Mouse (Mus musculus): ENCODE results near the gene Mapt. TPM values are rescaled to one million over a fixed set of nuclear protein-coding genes. Genes with fewer than 3 reads are reported as not detected.
"Not testable (repeated sequence)": the region's sequence is repeated elsewhere in the genome, so short reads cannot be mapped to it uniquely, and the experiment has no call there.

Gene Mapt
- total RNA-seq, 1 experiment from 2014 or later, result 74.8 TPM

- peak; percentile 19 for DNase-seq
Measured at GRCm38 (mm10) chr11:104233574-104234206, 2.5 kb downstream of the Mapt start.

DNA sequence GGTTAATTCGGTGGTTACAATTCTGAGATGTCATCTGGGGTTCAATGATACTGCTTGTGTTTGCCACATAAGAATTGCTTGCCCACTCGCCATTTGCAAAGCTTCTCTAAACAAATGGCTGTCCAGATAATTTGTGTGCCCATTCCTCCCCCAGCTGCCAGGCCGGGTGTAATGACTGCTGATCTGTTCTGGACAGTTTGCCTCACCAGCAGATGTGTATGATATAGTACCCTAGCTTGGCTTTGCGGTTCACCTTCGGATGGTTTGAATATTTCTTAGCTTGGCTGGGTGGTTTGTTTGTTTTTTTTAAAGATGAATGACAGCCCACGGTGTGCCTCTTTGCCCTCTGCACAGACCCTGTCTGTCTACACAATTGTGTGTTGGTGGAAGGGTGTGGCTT, 3.5 kb downstream of the Mapt start:
- no peak for DNase-seq

- DNase-seq, result no peak
Measured at GRCm38 (mm10) chr11:104235881-104236280, 4.7 kb downstream of the Mapt start.

DNA sequence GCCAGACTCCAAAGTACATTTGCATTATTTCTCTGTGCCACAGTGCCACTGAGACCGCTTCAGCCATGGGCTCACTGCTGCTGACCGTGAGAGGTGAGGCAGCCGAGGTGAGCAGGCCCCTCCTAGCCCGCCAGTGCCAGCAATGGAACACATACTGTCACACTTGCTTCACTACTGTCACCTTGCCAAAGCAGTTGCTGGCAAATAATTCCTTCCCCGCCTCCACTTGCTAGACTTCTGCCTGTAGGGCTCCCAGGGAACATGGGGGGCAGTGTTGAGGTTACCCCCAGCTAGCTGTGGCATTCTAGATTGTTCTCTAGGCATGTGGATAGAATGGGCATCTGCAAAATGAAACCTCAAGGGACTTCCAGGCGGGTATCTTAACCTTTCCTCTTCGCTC, 6.0 kb downstream of the Mapt start:
- peak; percentile 82 for DNase-seq

GRCm38 (mm10) chr11:104237958-104238747, 7.0 kb downstream of the Mapt start:
- DNase-seq, result peak; percentile 21

- not testable (repeated sequence) for DNase-seq
Measured at GRCm38 (mm10) chr11:104245478-104245877, 14.3 kb downstream of the Mapt start.

- peak; percentile 39 for DNase-seq
Measured at GRCm38 (mm10) chr11:104246171-104246694, 15.0 kb downstream of the Mapt start.

DNA sequence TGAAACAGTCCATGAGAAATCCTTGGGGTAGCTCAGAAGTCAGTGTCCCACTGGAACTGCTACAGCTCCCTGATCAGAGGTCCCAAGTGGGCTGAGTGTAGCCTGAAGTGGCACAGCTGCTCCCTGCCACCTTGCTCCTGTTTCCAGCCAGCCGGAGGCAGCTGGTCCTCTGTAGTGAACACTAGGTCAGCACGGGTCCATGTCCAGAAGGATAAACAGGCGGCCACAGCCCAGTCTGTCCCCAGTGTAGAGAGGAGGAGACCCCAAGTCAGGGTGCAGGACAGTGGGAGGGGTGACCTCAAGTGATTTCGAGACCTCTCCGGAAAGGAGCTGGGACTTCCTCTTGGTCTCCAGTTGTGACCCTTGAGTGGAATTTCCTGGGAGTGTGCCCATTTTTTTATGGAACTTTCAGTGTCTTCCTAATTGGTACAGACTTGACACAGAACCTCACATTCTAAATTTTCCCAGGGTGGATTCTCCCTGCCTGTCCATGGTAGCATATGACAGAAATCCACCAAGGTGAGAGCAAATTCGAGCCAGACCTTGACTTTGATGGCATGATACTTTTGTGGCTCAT, 16.0 kb downstream of the Mapt start:
- peak; percentile 38 for DNase-seq

DNA sequence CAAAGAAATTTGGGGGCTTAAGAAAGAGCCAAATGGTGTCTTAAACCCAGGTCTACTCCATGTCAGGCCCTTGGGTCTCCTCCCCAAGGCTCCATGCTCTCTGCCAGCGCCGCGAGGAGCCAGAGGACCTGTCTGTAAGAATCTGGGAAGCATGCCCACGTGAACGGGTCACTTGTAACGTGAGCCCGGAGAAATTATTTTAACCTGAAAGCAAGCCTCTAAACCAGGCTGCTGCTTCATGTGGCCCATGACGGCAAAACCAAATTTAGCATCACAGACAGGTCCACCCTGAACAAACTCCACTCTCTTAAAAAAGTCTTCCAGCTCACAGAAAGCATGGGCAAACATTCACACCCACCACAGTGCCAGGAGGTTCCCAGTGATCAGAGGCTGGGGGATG, 18.2 kb downstream of the Mapt start:
- DNase-seq, result no peak

- no peak for DNase-seq
Measured at GRCm38 (mm10) chr11:104251121-104251520, 19.9 kb downstream of the Mapt start.

DNA sequence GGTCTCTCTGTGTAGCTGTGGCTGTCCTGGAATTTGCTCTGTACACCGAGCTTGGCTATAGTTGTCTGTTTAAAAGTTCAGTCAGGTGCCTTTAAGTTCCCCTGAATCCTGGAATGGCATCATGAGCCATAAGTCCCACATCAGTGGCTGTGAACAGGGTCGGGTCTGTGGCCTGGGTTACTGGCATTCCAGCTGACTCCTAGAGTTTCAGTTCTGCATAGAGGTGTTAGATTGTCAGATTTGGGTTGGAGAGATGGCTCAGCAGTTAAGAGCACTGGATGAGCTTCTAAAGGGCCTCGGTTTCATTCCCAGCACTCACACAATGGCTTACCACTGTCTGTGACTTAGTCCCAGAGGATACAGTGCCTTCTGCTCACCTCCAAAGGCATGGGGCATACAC, 20.9 kb downstream of the Mapt start:
- DNase-seq, result no peak

DNA sequence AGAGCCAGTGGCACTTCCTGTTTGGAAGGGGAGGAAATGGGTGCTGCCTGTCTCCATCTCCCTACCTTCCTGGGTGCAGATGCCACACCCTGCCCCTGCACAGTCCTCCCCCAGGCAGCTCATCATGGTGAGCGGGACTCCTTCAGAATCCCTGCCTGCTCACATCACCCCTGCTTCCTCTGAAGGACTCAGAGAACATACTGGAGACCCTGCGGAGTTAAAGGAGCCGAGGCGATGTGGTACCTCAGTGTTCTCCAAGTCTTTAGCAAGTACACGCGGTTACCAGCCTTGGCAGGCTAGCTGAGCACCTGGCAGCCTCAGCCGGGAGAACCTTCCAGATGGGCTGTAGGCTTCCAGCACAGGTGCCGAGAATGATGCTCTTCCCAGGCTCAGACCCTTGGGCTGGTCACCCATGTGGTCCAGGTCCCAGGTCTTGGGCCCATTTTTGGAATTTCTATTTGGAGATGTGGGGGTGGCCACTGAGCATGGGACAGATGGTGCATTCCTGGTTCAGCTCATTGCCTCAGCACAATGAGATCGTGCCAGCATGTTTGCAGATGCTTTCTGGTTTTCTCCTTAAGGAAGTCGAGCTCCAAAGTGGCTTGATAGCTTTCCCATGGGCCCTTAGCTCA, 23.3 kb downstream of the Mapt start:
- DNase-seq, result no peak

- DNase-seq, result no peak
Measured at GRCm38 (mm10) chr11:104256179-104256578, 25.0 kb downstream of the Mapt start.

- no peak for DNase-seq
Measured at GRCm38 (mm10) chr11:104258991-104259390, 27.8 kb downstream of the Mapt start.

- DNase-seq, result no peak
Measured at GRCm38 (mm10) chr11:104264683-104265082, 33.5 kb downstream of the Mapt start.

DNA sequence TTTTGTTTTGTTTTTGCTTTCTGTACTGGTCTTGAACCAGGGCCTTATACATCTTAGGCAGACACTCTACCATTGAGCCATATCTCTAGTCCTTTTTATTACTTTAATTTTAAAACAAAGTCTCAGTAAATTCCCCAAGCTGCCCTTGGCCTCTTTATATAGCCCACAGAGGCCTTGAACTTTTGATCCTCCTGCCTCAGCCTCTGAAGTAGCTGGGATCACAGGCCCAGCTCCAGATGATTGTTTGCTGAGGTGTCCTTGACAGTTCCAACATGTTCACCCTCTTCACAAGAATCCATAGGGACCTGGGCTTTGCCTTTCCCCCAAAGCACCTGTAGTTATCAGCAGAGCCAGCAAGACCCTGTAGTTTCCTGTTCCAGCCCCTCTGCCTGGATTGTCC, 34.5 kb downstream of the Mapt start:
- no peak for DNase-seq

GRCm38 (mm10) chr11:104267380-104267779, 36.2 kb downstream of the Mapt start:
- peak; percentile 75 for DNase-seq

DNA sequence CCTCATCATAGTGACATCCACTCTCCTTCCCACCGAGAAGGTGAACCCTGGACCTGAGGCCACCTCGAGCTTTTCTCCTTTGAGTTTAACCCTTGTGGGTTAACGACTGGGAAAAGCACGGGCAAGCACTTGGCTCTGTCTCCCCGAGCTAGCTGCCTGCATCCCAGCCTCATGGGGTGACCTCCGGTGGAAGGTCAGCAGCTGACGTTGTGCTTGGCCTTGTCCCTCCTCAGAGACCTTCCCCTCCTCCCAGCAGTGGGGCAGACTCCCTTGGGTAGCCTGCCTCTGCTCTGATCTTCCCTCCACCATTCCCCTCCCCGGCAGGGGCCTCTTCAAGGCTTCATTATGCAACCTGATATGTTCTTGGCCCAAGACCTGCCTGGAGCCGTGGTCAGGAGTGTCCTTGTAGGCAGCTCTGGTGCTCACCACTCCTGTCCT, 38.2 kb downstream of the Mapt start:
- DNase-seq, result peak; percentile 92

DNA sequence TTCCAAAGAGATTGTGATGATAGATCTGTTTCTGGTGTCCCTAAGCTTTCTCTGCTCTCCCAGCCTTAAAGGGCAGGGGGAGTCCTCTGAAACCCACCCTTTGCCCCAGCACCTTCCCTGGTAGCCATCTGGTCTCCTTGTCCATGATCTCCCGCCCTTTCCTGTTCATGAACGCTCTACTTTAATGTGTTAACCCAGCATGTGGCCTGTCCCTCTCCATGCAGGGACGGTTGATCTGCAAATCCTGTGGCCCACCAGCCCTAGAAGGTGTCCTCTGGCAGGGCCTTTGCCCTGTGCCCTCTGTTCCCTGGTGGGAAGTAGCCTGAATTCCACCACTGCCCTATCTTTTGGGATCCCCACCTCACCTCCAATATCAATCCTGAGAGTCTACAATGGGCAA, 39.3 kb downstream of the Mapt start:
- no peak for DNase-seq

GRCm38 (mm10) chr11:104270876-104271275, 39.7 kb downstream of the Mapt start:
- no peak for DNase-seq

GRCm38 (mm10) chr11:104271876-104272275, 40.7 kb downstream of the Mapt start:
- DNase-seq, result peak; percentile 70

DNA sequence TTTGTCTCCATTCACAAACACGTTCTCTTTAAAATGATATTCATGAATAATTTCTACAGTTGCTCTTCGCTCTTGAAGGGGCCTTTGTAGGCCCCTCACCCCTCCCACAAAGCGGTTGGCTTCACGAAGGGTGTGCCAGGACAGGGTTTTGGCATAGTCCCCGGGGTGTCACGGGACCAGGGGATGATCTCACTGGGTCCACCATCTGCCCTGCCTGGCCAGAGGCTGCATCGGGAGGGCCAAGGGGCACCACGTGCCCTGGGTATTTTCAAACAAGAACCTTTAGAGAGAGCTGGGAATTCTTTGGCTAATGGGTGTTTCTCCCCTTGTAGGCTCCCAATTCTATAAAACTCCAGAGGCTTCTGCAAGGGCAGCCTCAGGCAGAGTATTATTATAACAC, 41.2 kb downstream of the Mapt start:
- peak; percentile 88 for DNase-seq

- DNase-seq, result no peak
Measured at GRCm38 (mm10) chr11:104275765-104276164, 44.6 kb downstream of the Mapt start.
